Mouse (Mus musculus) liver, adult (tissue): ENCODE data around the gene Nubp2.

Source experiments
- GATA4 ChIP-seq: IDR thresholded peaks from 2 replicates; pipeline ENCODE4 v1.6.1; 2014; ENCODE audit warnings: mild to moderate bottlenecking, low read length; ENCODE audit not compliant: insufficient replicate concordance

Nubp2 gene

DNA sequence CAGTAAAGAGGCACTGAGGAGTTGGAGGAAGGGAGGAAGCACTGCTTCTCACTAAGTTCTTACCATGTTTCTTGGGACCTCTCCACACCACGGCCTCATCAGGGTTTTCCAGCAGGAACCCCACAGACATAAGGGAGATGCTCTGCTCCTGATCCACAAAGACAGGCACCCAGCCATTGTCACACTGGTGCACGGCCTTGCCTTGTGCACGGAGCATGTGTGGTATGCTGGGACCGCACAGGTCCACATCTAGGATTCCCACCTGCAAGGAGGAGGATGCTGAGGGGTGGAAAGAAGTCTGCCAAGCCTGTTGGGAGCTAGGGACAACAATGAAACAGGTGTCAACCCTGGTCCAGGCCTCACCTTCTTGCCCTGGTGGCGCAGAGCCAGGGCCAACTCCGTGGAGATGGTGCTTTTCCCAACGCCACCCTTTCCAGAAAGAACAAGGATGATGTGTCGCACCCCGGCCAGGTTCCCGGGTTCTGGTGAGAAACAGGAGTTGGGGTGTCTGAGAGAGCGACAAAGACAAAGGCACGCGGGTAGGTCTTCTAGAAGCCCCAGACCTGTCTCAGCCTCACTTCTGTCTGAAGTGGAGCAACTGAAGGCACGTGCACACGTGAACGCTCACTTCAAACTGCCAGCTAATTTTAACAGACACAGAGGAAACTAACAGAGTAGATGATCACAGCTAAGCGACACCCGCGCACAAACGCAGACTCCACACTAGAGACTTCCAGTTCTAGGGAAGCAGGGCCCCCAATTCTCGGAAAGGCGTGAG lies 604 bp downstream of the Nubp2 start:
- no peak for TF ChIP-seq GATA4

DNA sequence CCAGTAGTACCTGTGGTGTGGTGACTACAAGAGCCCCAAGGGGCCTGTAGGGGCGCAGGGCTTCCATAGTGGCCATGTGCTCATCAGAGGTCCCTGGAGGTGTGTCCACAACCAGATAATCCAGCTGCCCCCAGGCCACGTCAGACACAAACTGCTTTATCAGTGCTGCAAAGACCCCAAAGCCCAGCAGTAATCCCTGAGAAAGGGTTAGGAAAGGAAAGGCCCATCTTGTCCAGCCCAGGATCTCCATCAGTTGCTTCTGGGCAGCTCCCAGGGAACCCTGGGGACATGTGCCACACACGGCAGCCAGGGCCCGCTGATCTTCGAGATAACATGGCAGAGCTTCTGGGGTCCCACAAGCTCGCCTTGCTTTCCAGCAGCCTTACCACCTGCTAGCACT lies 1.8 kb downstream of the Nubp2 start:
- TF ChIP-seq GATA4, result no peak

DNA sequence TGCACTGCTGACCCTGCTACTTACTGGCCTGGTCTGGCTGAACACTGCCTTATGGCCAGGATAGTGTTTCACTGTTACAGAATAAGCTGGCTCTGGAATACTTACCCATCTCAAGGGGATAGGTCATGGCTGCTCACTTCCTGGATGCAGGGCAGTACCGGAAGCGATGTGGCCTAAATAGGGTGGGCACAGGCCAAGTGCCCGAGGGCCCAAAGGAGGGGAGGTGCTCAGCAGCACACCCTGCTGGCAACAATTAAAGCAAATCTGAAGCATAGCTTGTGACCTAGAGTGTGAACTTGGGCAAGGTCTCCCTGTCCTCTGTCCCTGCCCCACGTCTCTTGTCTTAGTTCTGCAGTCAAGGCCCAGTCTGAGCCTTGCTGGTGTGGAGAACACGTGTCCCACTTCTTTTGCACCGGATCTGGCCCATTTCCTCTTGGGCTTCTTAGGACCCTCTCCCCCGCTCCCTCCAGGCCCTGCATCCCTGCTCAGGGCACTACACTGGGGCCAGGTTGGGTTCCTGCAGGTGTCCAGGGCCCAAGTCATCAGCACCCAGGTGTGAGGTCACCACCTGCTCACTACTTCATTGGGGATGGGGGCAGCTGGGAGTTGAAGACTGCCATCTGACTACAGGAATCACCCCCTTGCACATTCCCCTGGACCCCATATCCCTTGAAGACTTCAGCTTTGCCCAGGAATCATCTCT lies 4.3 kb downstream of the Nubp2 start:
- no peak for TF ChIP-seq GATA4

DNA sequence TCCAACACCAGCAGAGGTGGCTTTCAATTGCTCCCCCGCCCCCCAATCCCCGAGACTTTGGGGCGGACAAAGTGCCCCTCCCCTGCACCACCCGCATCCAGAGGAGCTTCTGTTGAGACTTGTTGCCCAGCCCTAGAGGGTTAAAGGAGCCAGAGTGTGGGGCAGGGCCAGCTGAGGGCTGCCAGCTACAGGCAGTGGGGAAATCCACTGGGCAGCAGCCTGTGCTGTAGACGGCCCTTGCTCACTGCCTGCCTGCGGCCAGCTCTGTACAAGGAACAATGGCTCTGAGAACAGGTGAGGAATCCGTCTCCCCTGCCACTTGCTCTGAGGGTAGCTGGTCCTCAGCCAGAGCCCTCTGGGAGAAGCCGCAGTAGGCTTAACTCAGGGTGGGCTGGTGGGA lies 7.6 kb downstream of the Nubp2 start:
- TF ChIP-seq GATA4, result no peak

DNA sequence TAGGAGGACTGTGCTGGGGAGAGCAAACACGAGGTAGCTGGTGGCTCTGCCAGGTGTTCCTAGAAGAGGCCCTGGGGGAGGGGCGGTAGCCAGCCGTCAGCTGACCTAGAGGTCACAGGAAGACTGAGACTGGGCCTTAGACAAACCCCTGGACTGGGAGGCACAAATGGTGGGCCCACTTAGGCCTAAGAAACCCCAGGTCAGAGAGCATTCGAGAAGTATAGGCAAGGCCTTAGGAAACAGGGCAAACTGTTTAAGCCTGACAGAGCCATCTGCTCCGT lies 8.1 kb downstream of the Nubp2 start:
- TF ChIP-seq GATA4, result no peak

DNA sequence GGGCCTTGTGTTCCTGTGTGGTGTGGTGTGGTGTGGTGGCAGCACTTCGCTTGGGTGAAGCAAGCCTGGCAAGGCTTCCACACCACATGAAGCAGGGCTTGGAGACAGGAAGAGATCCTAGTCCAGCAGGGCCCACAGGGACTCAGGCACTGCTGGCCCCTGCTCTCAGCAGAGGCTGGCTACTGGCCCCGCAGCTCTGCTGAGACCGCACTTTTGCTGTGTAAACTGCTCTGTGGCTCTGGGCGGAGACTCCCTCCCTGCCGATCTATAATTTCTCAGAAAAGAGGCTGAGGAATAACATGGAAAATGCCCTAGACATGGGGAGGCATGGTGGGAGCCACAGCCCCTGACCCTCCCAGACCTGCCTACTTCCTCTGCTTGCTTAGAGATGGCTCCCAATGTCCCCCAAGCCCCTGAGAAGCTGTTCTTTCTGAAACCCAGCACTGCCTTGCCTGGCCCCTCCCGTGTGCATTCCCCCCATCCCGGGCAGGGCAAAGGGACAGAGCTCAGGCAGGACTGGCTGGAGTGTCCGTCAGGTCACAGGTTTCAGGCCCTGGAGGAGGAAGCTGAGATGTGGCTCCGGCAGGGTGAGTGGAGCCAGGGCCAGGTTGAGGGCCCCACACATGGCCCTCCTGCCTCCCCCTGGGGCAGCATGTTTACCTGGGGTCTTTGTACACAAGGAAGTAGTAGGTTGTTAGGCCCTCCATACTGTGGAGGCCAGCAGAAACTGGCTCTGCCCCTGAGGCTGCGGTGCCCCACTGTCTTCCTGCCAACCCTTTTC lies 8.6 kb downstream of the Nubp2 start:
- TF ChIP-seq GATA4, result no peak

DNA sequence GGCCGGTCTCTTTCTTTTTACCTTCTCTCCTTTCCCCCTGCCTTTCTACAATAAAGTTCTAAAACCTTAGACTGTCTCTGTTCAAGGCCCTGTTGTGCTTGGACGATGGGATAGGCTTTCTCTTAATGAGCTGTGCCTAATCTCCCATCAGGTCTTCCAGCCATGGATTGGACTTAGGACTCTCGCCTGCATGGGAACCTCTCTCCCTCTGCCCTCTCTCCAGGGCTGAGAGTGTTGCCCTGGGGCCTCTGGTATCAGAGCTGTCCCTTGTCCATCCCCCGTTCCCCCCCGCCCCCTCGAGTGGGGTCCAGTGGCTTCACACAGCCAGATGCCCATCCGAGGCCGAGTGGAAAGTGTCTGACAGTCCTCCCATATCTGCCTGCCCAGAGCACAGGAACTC lies 11.2 kb downstream of the Nubp2 start:
- no peak for TF ChIP-seq GATA4

DNA sequence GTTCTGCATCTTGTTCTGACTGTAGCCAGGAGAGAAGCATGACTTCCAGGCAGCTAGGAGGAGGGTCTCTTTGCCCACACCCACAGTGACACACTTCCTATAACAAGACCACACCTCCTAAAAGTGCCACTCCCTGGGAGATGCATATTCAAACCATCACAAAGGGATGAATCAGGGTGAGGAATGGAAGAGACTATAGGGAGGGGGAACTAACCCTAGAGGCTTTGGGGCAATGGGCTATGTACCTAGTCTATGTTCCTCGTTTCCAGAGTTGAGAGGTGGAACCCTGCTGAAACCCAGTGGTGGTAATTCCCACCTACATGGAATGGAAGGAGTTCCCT lies 11.8 kb downstream of the Nubp2 start:
- no peak for TF ChIP-seq GATA4

DNA sequence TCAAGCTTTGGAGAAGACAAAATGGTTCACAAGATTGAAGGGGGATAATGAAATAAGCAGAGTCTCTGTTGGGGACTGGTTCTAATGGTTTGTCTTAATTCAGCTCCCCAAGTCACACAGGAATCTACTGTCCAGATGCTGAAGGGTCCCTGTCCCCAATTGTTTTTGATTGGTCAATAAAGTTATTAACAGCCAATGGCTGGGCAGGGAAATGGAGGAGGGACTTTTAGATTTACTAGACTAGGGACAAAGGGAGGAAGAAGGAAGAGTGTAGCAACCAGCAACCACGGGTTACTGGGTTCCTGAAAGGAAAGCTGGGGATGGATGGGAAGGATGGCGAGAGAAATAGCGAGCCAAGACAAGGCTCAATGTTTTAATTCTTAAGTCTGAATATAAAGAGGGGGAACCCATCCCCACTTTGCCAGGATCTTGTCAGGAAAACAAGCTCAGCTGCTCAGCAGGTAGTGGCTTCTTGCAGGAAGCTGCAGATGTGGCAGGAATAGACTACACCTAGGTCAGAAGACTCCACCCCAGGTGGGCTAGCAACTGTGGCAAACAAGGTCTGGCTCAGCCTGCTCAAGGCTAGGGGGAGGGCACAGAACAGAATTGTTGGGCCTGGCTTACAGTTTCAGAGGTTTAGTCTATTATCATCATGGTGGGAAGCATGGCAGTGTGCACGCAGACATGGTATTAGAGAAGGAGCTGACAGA lies 12.3 kb downstream of the Nubp2 start:
- no peak for TF ChIP-seq GATA4

DNA sequence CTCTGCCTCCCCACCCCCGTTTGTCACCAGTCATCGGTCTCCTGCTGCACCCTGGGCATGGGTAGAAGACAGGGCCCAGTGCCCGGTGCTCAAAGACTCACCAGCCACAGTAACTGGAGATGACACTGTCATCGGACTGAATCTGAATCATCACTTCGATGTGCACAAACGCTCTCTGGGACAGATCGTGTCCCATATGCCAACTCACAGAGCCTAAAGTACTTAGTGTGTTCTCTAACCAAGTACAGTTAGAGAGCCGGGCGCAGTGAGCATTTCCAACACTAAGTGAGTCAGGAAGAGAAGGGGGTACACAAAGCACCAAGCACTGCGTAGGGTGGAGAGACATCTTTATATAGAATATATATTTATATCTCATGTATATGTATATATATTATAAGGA lies 18.2 kb downstream of the Nubp2 start:
- TF ChIP-seq GATA4, result no peak

DNA sequence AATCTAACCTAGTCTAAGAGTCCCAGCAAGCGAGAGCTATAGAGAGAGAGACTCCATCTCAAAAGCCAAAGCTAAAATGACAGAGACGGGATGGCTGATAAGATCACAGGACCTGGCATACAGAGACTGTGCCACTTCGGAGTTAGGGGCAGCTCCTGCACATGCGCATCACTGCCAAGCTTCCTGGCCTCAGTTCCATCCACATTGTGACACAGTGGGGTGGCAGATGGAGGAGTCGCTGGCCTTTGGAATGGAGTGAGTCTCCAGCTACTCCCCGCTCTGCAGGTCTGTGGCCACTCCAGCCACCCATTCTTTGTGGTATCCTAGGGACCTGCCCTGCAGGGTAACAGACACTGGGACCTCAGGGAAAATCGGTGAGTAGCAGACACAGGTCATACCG lies 20.4 kb downstream of the Nubp2 start, which contains the start of gene Igfals:
Igfals (plus strand) TSS at position 222 of the 400 bp plus-strand sequence.
- no peak for TF ChIP-seq GATA4

DNA sequence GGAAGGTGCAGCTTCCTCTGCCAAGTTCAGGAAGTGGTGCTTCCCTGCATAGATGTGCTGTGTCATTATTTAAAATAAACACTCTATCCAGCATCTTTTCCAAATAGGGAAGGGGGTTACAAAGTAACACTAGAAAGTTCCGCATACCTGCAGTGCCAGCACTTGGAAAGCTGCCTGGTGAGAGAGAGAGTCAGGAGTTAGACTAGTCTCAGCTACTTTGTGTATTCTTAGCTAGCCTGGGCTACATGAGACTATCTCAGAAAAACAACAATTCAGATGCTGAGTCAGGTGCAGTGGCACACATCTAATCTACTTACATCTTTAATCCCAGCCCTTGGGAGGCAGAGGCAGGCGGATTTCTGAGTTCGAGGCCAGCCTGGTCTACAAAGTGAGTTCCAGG lies 24.4 kb downstream of the Nubp2 start:
- TF ChIP-seq GATA4, result no peak

DNA sequence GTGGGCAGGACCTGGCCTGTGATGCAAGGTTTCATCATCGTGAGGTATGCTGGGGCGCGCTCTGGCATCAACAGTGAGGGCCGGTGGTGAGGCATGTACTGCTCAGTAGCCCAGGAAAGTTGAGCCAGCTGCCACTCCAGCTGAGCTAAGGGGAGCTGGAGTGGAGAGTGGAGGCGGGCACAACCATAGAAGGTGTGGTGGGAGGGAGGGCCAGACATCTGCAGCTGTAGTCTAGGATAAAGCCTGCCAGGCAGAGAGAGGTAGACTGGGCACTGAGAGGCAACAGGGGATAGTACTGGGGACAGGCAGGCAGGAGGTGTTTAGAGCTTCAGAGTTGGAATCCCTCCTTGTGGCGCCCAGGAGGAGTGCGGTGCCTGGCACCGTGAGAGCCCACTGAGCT lies 26.1 kb downstream of the Nubp2 start:
- no peak for TF ChIP-seq GATA4

DNA sequence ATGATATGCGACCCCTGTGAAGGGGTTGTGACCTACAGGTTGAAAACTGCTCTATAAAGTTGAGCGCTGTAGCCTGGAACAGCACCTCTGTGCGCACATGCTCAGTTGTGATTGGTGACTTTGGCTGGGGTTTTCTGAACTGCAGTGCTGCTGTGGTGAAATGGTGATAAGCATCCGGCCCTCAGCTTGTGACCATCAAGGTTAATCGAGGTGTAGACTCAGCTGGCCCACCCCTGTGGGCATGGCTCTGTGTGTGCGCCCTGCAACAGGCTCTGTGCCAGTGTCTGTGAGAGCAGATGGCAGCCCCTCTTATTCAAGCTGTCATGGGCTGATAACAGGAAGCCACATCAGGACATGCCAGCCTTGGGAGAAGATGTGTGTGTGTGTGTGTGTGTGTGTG lies 27.2 kb downstream of the Nubp2 start:
- TF ChIP-seq GATA4, result no peak

DNA sequence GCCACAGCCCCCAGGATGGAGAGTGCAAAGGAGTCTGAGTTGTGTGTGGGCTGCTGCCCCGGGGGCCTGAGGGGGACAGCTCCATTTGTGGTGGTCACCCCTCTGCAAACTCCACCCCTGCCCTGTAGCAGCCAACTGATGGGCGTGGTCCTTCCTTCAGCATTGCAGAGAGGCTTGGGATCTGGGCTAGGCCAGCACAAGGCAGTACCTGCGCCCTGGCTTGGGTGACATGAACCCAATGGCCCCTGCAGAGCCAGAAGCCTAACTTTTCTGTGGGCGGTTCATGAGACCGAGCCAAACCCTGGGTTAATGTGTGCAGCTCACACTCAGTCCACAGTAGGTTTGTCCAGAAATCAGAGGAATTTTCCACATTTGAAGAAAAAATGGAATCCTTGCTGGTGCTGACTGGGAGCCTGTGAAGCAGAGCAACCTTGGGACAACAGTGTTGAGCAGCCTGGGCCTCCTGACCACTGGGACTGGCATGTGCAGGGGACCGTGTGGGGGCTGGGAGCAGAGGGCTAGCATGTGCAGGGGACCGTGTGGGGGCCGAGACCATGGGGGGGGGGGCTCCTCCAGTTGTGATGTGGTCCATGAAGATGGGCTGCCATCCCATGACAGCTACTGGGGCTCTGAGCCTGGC lies 28.2 kb downstream of the Nubp2 start:
- no peak for TF ChIP-seq GATA4
